Mouse (Mus musculus): Measurements from ENCODE around the gene Tcf7l1. TPM values are rescaled to one million over a fixed set of nuclear protein-coding genes. Genes with fewer than 3 reads are reported as not detected.

Tcf7l1 gene
- polyA plus RNA-seq, 1 experiment from 2014 or later = 6.2 TPM

DNA sequence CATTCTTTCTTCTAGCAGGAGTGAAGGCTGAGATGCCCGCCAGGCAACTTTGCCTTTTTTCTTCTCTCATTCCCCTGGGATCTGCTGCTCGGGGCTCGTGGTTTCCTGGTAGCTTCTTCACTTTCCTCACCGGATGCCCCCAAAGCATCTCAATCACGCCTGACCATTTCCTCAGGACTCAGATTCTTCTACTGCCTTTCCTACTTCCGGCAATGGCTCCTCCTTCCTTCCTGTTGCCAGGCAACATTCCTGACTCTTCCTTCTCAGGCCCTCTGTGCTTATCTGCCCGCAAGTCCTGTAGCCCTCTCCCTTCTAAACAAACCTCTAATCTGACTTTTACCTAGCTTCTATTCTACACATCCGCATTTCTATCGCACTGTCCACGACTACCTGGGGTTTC lies 98.5 kb downstream of the Tcf7l1 start:
- no peak overlapping the region for H3K4me3 ChIP-seq
- no peaks in the 10 kb centered on the region for H3K27me3 ChIP-seq
- no peaks in the 10 kb centered on the region for H3K36me3 ChIP-seq
- H3K9me3 ChIP-seq = no peaks in the 10 kb centered on the region
- peaks cover 25% of the 10 kb centered on the region for H3K4me1 ChIP-seq
- no peak for ATAC-seq (replicated peaks)
- WGBS = 79% methylated on average over 10 of the region's 10 CpGs
- H3K9ac ChIP-seq (replicated peaks) = no peak overlapping the region
- H3K27ac ChIP-seq (replicated peaks) = no peak overlapping the region
- H3K4me2 ChIP-seq (replicated peaks) = no peak overlapping the region

DNA sequence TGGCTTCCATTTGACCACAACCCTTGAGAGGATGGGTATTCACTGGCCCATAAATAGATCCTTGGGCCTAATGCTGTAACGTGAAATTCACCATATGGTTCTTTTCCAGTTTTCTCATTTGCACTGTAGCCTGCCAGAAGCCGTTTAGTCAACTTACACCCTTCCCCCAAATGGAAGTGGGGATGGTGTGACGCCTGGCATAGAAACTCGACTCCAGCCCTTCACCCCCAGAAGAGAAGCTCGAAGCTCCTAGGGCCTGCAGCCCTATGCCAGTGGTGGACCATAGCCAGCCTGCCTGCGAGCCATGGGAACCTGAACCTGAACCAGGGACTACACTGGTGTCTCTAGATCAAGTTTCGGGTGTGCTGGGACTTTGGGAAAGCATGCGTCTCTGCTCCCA lies 99.1 kb downstream of the Tcf7l1 start:
- Histone ChIP-seq H3K36me3 (no peaks in the 10 kb centered on the region), H3K27me3 (no peaks in the 10 kb centered on the region), H3K4me2 (replicated peaks) (no peak overlapping the region), H3K27ac (replicated peaks) (no peak overlapping the region), H3K9me3 (no peaks in the 10 kb centered on the region), H3K9ac (replicated peaks) (no peak overlapping the region), H3K4me1 (peaks cover 21% of the 10 kb centered on the region), H3K4me3 (no peak overlapping the region)
- no peak for ATAC-seq (replicated peaks)
- WGBS = 75% methylated on average over 8 of the region's 8 CpGs

DNA sequence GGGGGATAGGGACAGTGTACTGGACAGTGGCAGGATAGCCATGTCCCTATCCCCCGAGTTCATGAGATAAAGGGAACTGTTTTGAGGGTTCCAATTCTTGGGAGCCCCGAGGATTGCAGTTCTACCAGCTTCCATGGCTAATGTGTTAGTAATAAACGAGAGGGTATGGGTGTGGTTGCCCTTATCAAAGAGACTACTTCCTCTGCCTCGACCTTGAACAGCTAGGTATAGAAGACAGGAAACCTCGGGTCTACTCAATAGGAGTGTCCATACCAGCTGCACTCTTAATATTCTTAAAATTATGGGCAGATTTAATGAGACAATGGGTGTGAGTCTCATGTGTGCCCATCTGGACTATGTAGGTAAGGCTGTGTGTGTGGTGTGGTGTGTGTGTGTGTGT lies 100.0 kb downstream of the Tcf7l1 start:
- 88% methylated on average over 5 of the region's 5 CpGs for WGBS
- Histone ChIP-seq H3K9ac (replicated peaks) (no peak overlapping the region), H3K4me3 (no peak overlapping the region), H3K4me2 (replicated peaks) (no peak overlapping the region), H3K27me3 (no peaks in the 10 kb centered on the region), H3K9me3 (no peaks in the 10 kb centered on the region), H3K4me1 (peaks cover 18% of the 10 kb centered on the region), H3K27ac (replicated peaks) (no peak overlapping the region), H3K36me3 (no peaks in the 10 kb centered on the region)
- ATAC-seq (replicated peaks) = no peak

DNA sequence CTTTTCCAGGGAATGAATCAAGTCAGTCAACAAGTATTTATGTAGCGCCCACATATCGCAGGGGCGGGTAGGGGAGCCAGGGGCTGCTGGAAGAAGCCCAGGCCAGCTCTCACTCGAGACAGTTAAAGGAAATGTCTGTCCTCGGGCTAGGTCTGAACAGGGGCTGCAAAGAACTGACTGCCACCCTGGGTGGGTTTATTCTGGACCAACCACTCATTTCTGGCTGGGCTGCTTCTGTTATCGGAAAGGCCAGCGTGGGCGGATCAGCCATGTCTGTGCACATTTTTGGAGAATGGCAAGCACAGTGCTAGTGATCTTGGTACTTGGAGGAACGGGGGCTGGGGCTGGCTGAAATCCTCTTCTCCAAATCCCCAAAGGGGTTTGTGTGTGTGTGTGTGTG lies 103.9 kb downstream of the Tcf7l1 start:
- H3K4me1 ChIP-seq = peaks cover 20% of the 10 kb centered on the region
- no peak for ATAC-seq (replicated peaks)
- 65% methylated on average over 9 of the region's 9 CpGs for WGBS
- H3K4me3 ChIP-seq = no peak overlapping the region
- no peaks in the 10 kb centered on the region for H3K27me3 ChIP-seq
- no peaks in the 10 kb centered on the region for H3K9me3 ChIP-seq
- no peak overlapping the region for H3K9ac ChIP-seq (replicated peaks)
- H3K27ac ChIP-seq (replicated peaks) = no peak overlapping the region
- H3K36me3 ChIP-seq = no peaks in the 10 kb centered on the region
- no peak overlapping the region for H3K4me2 ChIP-seq (replicated peaks)

DNA sequence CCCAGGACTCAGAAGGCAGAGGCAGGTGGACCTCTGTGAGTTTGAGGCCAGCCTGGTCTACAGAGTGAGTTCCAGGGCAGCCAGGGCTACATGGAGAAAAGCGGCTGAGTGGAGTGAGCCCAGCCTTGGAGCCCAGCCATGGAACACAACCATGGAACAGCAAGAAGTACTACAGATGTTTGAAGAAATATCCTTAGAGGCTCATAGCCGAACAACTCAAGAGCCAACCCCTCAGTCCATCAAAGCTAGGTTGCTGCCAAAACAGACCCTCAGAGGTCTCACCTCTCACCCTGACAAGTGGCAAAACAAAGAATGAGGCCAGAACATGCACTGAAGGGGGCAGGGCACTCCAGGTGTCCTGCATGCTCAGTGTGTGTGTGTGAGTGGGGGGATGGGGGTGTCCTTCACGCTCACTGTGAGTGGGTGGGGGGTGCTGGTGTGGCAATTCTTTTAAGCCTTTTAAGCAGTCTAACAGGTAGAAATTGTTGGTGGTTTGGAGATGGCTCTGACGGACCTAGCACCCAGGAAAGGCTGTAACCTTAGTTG lies 104.7 kb downstream of the Tcf7l1 start:
- Histone ChIP-seq H3K4me3 (no peak overlapping the region), H3K4me2 (replicated peaks) (no peak overlapping the region), H3K27ac (replicated peaks) (no peak overlapping the region), H3K27me3 (no peaks in the 10 kb centered on the region), H3K9me3 (no peaks in the 10 kb centered on the region), H3K9ac (replicated peaks) (no peak overlapping the region), H3K4me1 (peaks cover 15% of the 10 kb centered on the region), H3K36me3 (no peaks in the 10 kb centered on the region)
- 78% methylated on average over 4 of the region's 4 CpGs for WGBS
- no peak for ATAC-seq (replicated peaks)

DNA sequence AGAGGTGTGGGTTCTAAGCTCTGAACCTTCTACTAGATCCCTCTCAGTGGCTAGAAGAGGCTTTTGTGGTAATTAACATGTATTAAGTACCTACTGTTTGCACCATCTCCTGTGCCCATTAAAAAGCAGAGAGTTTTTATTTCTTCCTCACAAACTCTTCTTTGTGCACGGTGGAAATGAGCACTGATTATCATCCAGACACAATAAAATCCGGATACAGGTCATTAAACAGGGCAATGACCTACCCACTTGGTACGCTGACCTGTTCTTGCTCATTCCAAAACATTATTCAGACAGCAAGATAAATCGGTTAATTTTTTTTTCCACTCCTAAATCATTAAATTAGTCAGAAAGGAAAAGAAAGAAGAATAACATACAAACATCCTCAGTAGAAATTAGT lies 106.8 kb downstream of the Tcf7l1 start:
- no peaks in the 10 kb centered on the region for H3K36me3 ChIP-seq
- no peaks in the 10 kb centered on the region for H3K27me3 ChIP-seq
- ATAC-seq (replicated peaks) = no peak
- no peaks in the 10 kb centered on the region for H3K9me3 ChIP-seq
- 41% methylated on average over 4 of the region's 4 CpGs for WGBS
- no peak overlapping the region for H3K4me2 ChIP-seq (replicated peaks)
- no peak overlapping the region for H3K9ac ChIP-seq (replicated peaks)
- peaks cover 29% of the 10 kb centered on the region for H3K4me1 ChIP-seq
- H3K4me3 ChIP-seq = no peak overlapping the region
- H3K27ac ChIP-seq (replicated peaks) = no peak overlapping the region

DNA sequence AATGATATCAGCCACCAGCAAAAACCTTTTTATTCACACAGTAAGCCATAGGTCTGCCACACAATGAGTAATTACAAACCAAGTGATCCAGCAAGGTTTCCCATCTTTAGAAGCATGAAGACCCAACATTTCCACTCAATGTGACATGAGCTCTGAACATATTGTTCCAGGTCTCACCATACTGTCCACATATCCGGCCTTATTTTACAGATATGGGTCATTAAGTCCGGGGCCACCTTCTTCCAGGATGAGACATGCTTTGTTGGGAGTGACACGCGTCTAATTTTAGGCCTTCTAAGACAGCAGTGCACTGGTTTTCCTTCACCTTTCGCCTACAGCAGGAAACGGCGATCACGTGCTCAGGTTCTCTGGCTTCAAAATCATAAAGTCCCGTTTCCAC lies 108.1 kb downstream of the Tcf7l1 start:
- Histone ChIP-seq H3K4me3 (no peak overlapping the region), H3K27ac (replicated peaks) (no peak overlapping the region), H3K36me3 (no peaks in the 10 kb centered on the region), H3K9me3 (no peaks in the 10 kb centered on the region), H3K9ac (replicated peaks) (no peak overlapping the region), H3K4me1 (peaks cover 32% of the 10 kb centered on the region), H3K27me3 (no peaks in the 10 kb centered on the region), H3K4me2 (replicated peaks) (no peak overlapping the region)
- ATAC-seq (replicated peaks) = no peak
- 93% methylated on average over 9 of the region's 9 CpGs for WGBS

DNA sequence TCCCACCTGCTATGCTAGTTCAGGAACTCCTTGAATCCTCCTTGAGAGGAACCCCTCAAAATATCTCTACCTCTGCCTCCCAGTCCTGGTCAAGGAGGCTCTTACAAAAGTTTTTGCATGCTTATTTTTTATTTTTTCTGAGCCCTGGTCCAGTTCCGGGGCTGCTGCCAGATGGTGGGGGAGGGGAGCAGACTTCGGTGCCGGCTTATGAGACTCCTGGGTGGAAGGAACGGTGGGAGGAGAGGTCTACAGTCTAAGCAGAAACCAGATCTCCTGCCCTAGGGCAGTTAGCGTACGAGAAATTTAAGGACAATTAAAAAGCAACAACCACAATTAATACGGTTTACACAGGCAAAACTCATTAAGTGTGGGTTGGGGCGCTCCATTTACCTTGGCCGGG lies 110.4 kb downstream of the Tcf7l1 start:
- Histone ChIP-seq H3K4me3 (no peak overlapping the region), H3K9me3 (no peaks in the 10 kb centered on the region), H3K36me3 (no peaks in the 10 kb centered on the region), H3K9ac (replicated peaks) (no peak overlapping the region), H3K27me3 (no peaks in the 10 kb centered on the region), H3K4me1 (peaks cover 36% of the 10 kb centered on the region), H3K27ac (replicated peaks) (no peak overlapping the region), H3K4me2 (replicated peaks) (no peak overlapping the region)
- WGBS = 20% methylated on average over 9 of the region's 9 CpGs
- ATAC-seq (replicated peaks) = no peak

DNA sequence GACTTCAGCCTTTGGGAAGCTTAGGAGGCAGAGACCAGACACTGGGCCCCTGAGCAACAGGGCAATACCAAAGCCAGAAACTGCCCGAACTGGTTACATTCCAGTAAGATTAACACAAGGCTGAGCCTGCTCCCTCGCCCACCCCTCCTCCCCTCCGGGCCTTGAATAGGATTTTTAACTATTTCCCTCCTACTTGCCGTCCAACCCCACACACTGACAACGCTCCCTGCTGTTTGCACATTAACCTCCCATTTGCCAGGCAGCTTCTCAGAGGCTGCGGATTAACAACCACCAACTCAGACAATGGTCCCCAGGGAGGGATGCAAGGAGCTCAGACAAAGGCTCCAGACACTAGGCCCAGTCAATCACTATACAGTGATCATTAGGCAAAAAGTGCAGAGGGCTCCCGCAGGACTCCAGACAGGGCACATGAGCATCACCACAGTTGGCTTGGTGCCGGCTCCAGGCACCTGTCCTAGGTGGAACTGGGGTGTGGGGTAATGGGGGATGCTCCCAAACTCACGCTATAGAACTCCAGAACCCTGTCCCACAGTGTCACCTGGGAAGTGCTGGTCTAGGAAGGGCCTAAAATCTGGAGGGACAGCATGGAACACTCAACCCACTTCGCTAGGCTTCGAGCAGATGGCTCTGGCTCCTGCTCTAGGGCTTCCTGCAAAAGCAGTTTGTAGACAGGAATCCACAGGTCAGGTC lies 111.4 kb downstream of the Tcf7l1 start:
- Histone ChIP-seq H3K36me3 (no peaks in the 10 kb centered on the region), H3K27me3 (no peaks in the 10 kb centered on the region), H3K4me3 (peak overlapping the region; percentile 19), H3K9ac (replicated peaks) (no peak overlapping the region), H3K4me2 (replicated peaks) (peak overlapping the region; percentile 35), H3K4me1 (peaks cover 29% of the 10 kb centered on the region), H3K9me3 (no peaks in the 10 kb centered on the region), H3K27ac (replicated peaks) (no peak overlapping the region)
- 11% methylated on average over 11 of the region's 11 CpGs for WGBS
- peak; percentile 62 for ATAC-seq (replicated peaks)

DNA sequence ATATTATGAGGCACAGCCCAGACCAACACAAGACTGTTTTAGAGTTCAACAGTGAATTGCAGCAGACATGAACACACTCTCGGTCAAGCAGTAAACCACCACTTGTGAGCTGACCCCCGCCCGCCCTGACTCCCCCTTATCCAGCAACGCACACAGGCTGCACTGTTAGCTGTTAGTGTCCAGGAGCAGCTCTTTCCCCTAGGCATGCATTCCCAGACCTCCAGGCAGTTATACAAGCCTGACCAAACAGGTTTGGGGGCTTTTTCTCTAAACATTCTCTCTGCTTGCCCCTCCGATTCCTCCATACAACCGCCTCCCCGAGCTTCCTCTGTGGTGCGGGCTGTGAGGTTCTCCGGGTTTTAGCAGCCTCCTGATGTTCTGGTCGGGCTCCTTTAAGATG lies 112.0 kb downstream of the Tcf7l1 start:
- ATAC-seq (replicated peaks) = no peak
- Histone ChIP-seq H3K4me1 (peaks cover 27% of the 10 kb centered on the region), H3K4me3 (peak overlapping the region; percentile 19), H3K36me3 (no peaks in the 10 kb centered on the region), H3K27ac (replicated peaks) (no peak overlapping the region), H3K4me2 (replicated peaks) (peak overlapping the region; percentile 35), H3K9me3 (no peaks in the 10 kb centered on the region), H3K9ac (replicated peaks) (no peak overlapping the region), H3K27me3 (no peaks in the 10 kb centered on the region)
- 9% methylated on average over 10 of the region's 10 CpGs for WGBS

DNA sequence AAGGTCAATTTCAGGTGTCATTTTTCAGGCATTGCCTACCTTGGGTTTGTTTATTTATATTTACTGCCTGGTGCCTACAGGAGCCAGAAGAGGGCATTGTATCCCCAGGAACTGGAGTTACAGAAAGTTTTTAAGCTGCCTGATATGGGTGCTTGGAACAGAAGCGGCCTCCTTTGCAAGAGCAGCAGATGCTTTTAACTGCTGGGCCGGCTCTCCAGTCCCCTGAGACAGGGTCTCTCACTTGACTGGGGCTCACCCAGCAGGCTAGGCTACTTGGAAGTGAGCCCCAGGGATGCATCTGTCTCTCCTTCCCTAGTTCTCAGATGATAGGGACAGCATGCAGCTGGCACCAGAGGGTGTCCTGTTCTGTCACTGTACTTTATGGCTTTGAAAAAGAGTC lies 112.7 kb downstream of the Tcf7l1 start:
- Histone ChIP-seq H3K9me3 (no peaks in the 10 kb centered on the region), H3K4me2 (replicated peaks) (no peak overlapping the region), H3K4me1 (peaks cover 27% of the 10 kb centered on the region), H3K36me3 (no peaks in the 10 kb centered on the region), H3K9ac (replicated peaks) (no peak overlapping the region), H3K4me3 (no peak overlapping the region), H3K27me3 (no peaks in the 10 kb centered on the region), H3K27ac (replicated peaks) (no peak overlapping the region)
- WGBS = 47% methylated on average over 2 of the region's 2 CpGs
- ATAC-seq (replicated peaks) = no peak

DNA sequence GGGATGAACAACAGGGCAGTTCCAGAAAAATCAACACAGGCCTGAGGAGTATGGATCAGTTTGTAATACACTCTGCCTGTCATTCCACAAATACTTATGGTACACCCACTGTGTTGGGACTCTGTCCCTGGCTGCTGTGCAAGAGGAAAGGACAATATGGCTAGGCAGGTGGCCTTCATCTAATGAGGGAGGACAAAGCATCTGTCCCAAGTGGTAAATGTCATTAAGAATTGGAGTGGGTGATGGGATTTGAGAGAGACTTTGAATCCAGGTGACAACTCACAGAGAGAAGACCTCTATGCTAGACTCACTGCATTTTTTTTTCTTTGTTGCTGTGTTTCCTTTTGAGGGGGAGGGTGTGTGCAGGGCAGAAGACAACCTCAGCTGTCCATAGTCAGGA lies 115.3 kb downstream of the Tcf7l1 start:
- H3K27me3 ChIP-seq = no peaks in the 10 kb centered on the region
- H3K4me2 ChIP-seq (replicated peaks) = no peak overlapping the region
- no peak overlapping the region for H3K4me3 ChIP-seq
- ATAC-seq (replicated peaks) = no peak
- H3K27ac ChIP-seq (replicated peaks) = no peak overlapping the region
- no peak overlapping the region for H3K9ac ChIP-seq (replicated peaks)
- no peaks in the 10 kb centered on the region for H3K36me3 ChIP-seq
- no peaks in the 10 kb centered on the region for H3K9me3 ChIP-seq
- H3K4me1 ChIP-seq = peaks cover 27% of the 10 kb centered on the region

DNA sequence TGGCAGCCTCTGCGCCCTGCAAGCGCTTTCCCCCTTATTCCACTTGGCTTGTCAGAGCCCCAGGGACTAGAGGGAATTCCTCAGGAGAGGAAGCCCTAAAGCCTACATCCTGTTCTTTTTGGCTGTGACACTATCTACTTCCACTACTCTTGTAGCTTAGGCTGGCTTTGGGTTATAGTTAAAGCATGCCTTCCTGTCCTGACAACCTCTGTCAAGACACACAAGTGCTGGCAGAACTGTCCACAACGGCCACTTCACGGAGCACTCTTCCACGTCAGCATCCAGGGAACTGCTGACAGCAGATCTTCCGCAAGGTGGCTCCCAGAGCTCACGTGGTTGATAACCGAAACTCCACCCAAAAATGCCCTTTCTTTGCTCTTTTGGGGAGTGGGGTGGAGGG lies 117.9 kb downstream of the Tcf7l1 start:
- 68% methylated on average over 8 of the region's 8 CpGs for WGBS
- Histone ChIP-seq H3K9me3 (no peaks in the 10 kb centered on the region), H3K27ac (replicated peaks) (no peak overlapping the region), H3K27me3 (no peaks in the 10 kb centered on the region), H3K9ac (replicated peaks) (no peak overlapping the region), H3K4me3 (no peak overlapping the region), H3K36me3 (no peaks in the 10 kb centered on the region), H3K4me2 (replicated peaks) (no peak overlapping the region), H3K4me1 (0 out of 2 replicates have a peak, but pooled peaks cover 15% of the 10 kb centered on the region)
- ATAC-seq (replicated peaks) = no peak
